Comparison of ENCODE assay signal across 8 mouse cellular contexts in genomic region chr7:73398806-73399442, GRCm38 (mm10). TPM values are rescaled to one million over a fixed set of nuclear protein-coding genes. Genes with fewer than 3 reads are reported as not detected.
A peak's percentile ranks its signal among the peaks of the same experiment; 100 is the strongest.
DNase-seq lines count a peak whose midpoint lies in the region; ATAC-seq and TF ChIP-seq lines count a peak whose summit lies in the region.

No protein-coding gene starts in this region.

- ATAC-seq in frontal cortex, adult (ENCODE audit: low TSS enrichment) = peak; percentile 36; the same call in 1 of the 2 replicates

- no peak overlapping the region for H3K9ac ChIP-seq in ES-Bruce4 (ENCODE audit: low read depth, poor library complexity, severe bottlenecking)

- H3K36me3 ChIP-seq in ES-Bruce4 (ENCODE audit: control insufficient read depth, insufficient read depth, low read length, poor library complexity, severe bottlenecking) = no peaks in the 10 kb centered on the region
- H3K36me3 ChIP-seq in hindbrain, embryonic 10.5 days = peaks cover 73% of the 10 kb centered on the region

- TF ChIP-seq POLR2A in ES-Bruce4 (IDR thresholded peaks at IDR 0.05; ENCODE audit: insufficient read depth, low read length) = no peak

- 10% methylated on average over 19 of the region's 19 CpGs for WGBS in hindbrain, embryonic 10.5 days

- H3K27me3 ChIP-seq in ES-Bruce4 (ENCODE audit: control insufficient read depth, insufficient read depth, low read length, poor library complexity, severe bottlenecking) = peaks cover 9% of the 10 kb centered on the region; the same call in 1 of the 2 replicates
- no peaks in the 10 kb centered on the region; the same call in 1 of the 2 replicates for H3K27me3 ChIP-seq in hindbrain, embryonic 10.5 days (ENCODE audit: insufficient read depth, poor library complexity, severe bottlenecking)

- peaks cover 1% of the 10 kb centered on the region for H3K4me1 ChIP-seq in ES-Bruce4 (ENCODE audit: control insufficient read depth, insufficient read depth, low read length)
- peaks cover 96% of the 10 kb centered on the region for H3K4me1 ChIP-seq in hindbrain, embryonic 10.5 days (replicated peaks)

- DNase-seq in frontal cortex, postnatal 25 days (ENCODE audit: low spot score in 2 of 2) = no peak
- DNase-seq in hindbrain, embryonic 10.5 days (ENCODE audit: low spot score) = no peak
- DNase-seq in lung, postnatal 36 days = peak; percentile 30
- DNase-seq in c-Kit-positive CD71-positive TER-119-positive erythroid progenitor cells, embryonic 14.5 days (ENCODE audit: low spot score) = no peak
- no peak for DNase-seq in left cerebral cortex, postnatal 4 days
- DNase-seq in adipocyte (ENCODE audit: low spot score) = no peak

- TF ChIP-seq CTCF in ES-Bruce4 (IDR thresholded peaks at IDR 0.05; ENCODE audit: low read depth, low read length) = no peak

- intact Hi-C loops in left cerebral cortex, postnatal 4 days (cut with DNase I) = loop anchor here (10.0 kb wide), 1 partner anchor 854 kb away; no protein-coding TSS in a partner anchor

- TF ChIP-seq EP300 in ES-Bruce4 (IDR thresholded peaks at IDR 0.05; ENCODE audit: insufficient read depth, low read depth, low read length) = no peak

- peak overlapping the region; percentile 49 for H3K4me3 ChIP-seq in ES-Bruce4 (ENCODE audit: low read depth, low read length)
- H3K4me3 ChIP-seq in hindbrain, embryonic 10.5 days = peak overlapping the region; percentile 49

- no peak overlapping the region for H3K27ac ChIP-seq in ES-Bruce4 (ENCODE audit: insufficient read depth, low read length)
- peak overlapping the region; percentile 87 for H3K27ac ChIP-seq in hindbrain, embryonic 10.5 days

- no peaks in the 10 kb centered on the region for H3K9me3 ChIP-seq in ES-Bruce4 (replicated peaks; ENCODE audit: control insufficient read depth, insufficient read depth, low read length, poor library complexity, severe bottlenecking)
- no peaks in the 10 kb centered on the region for H3K9me3 ChIP-seq in hindbrain, embryonic 10.5 days

RNA-seq across cellular contexts. Expression of gene Rgma, which starts 23.6 kb away (rescaled TPM):
- polyA plus RNA-seq in ES-Bruce4 (2011; ENCODE audit: insufficient read depth, insufficient read length, low read depth, missing spikeins) = 5.5 and 5.8 TPM in 2 replicates
- polyA plus RNA-seq in hindbrain, embryonic 10.5 days (2016; fragmentation: Nextera tagmentation; extraction: Ambion mirVana) = 38.4 and 51.1 TPM in 2 replicates
- total RNA-seq in left cerebral cortex, postnatal 4 days (2021) = 100 to 1,000 TPM; 185 to 206 TPM
